Mouse (Mus musculus) MEL (cell line): ENCODE data around the gene Orm2.

Source experiments
- CHD2 ChIP-seq: IDR thresholded peaks from 2 replicates; pipeline ENCODE4 v1.6.1; 2011; ENCODE audit warnings: low read length, improper control_type of control experiment
- CTCF ChIP-seq, 3 experiments: IDR thresholded peaks in 2 of 3; conservative IDR thresholded peaks in 1 of 3; 2 replicates each; pipeline ENCODE4 v1.5.1; 2011 to 2012; ENCODE audit warnings: low read length in 3 of 3, low read depth in 2 of 3, mild to moderate bottlenecking in 2 of 3, improper control_type of control experiment in 1 of 3, inconsistent platforms in 1 of 3, mixed read lengths in 1 of 3, moderate library complexity in 1 of 3; ENCODE audit not compliant: control insufficient read depth in 1 of 3, insufficient read depth in 1 of 3, poor library complexity in 1 of 3, severe bottlenecking in 1 of 3
- EP300 ChIP-seq, 2 experiments: IDR thresholded peaks; 2 replicates each; pipeline ENCODE4 v1.6.1; 2011; ENCODE audit warnings: improper control_type of control experiment in 2 of 2, low read length in 2 of 2, low read depth in 1 of 2, mild to moderate bottlenecking in 1 of 2
- JUND ChIP-seq: IDR thresholded peaks from 2 replicates; pipeline ENCODE4 v1.6.1; 2011; ENCODE audit warnings: low read depth, mild to moderate bottlenecking, improper control_type of control experiment, low read length
- MAX ChIP-seq: IDR thresholded peaks from 2 replicates; pipeline ENCODE4 v1.6.1; 2011; ENCODE audit warnings: low read length, improper control_type of control experiment
- NRF1 ChIP-seq: IDR thresholded peaks from 2 replicates; pipeline ENCODE4 v1.6.1; 2014; ENCODE audit warnings: low read depth, mild to moderate bottlenecking, inconsistent platforms, low read length, improper control_type of control experiment, moderate library complexity; ENCODE audit not compliant: poor library complexity, insufficient read depth, severe bottlenecking
- POLR2A ChIP-seq, 2 experiments: IDR thresholded peaks; 2 replicates each; pipeline ENCODE4 v1.6.1; 2011 to 2012; ENCODE audit warnings: low read length in 2 of 2, mild to moderate bottlenecking in 2 of 2, control low read depth in 1 of 2, improper control_type of control experiment in 1 of 2, low read depth in 1 of 2, moderate library complexity in 1 of 2; ENCODE audit not compliant: control insufficient read depth in 1 of 2, insufficient read depth in 1 of 2, poor library complexity in 1 of 2
- TAL1 ChIP-seq: IDR thresholded peaks from 2 replicates; pipeline ENCODE4 v1.6.1; 2012; ENCODE audit warnings: mild to moderate bottlenecking, inconsistent platforms, low read length, moderate library complexity, mixed read lengths
- TBP ChIP-seq: IDR thresholded peaks from 2 replicates; pipeline ENCODE4 v1.8.0; 2011; ENCODE audit warnings: low read depth, low read length, improper control_type of control experiment
- UBTF ChIP-seq: IDR thresholded peaks from 2 replicates; pipeline ENCODE4 v1.6.1; 2012; ENCODE audit warnings: low read depth, mild to moderate bottlenecking, inconsistent platforms, low read length, improper control_type of control experiment, moderate library complexity, borderline replicate concordance; ENCODE audit not compliant: insufficient read depth
- USF2 ChIP-seq, 2 experiments: IDR thresholded peaks; 2 replicates each; pipeline ENCODE4 v1.6.1; 2011 to 2012; ENCODE audit warnings: improper control_type of control experiment in 2 of 2, low read length in 2 of 2, borderline replicate concordance in 1 of 2, inconsistent platforms in 1 of 2, low read depth in 1 of 2, mild to moderate bottlenecking in 1 of 2; ENCODE audit not compliant: insufficient read depth in 1 of 2

DNA sequence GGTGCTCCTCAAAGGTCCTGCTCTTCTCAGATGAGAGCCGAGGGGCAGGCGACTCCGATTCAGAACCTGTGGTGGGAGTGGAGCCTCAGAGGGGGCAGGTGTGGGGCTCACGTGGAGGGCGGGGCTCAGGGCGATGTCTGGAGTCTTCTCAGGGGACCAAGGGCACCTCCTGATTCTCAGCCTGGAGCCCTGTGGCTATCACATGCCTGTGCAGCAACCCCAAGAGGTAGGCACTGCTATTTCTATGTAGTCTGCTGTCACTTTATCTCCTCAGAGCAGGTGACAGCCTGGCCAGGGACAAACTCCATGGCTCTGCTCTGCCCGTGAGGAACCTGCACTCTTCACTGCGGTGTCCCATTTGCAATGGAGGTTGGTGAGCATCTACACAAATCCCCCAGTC, 11.2 kb downstream of the Orm2 start:
- TF ChIP-seq EP300 (IDR thresholded peaks at IDR 0.05; ENCODE audit: low read depth in 1 of 2, low read length in 2 of 2) = no peak
- no peak for TF ChIP-seq POLR2A (IDR thresholded peaks at IDR 0.05; ENCODE audit: control insufficient read depth in 1 of 2, insufficient read depth in 1 of 2, low read depth in 1 of 2, low read length in 2 of 2, poor library complexity in 1 of 2)
- TF ChIP-seq TBP = no peak
- no peak for TF ChIP-seq CHD2
- TF ChIP-seq TAL1 = no peak
- TF ChIP-seq NRF1 = no peak
- TF ChIP-seq USF2 (IDR thresholded peaks at IDR 0.05; ENCODE audit: borderline replicate concordance in 1 of 2, insufficient read depth in 1 of 2, low read depth in 1 of 2, low read length in 2 of 2) = no peak
- TF ChIP-seq CTCF (IDR thresholded peaks at IDR 0.05 in 2 of 3, conservative IDR thresholded peaks at IDR 0.05 in 1 of 3; ENCODE audit: control insufficient read depth in 1 of 3, insufficient read depth in 1 of 3, low read depth in 2 of 3, low read length in 3 of 3, poor library complexity in 1 of 3, severe bottlenecking in 1 of 3) = no peak
- TF ChIP-seq MAX = no peak
- no peak for TF ChIP-seq UBTF
- TF ChIP-seq JUND = no peak
